20 mouse cellular contexts compared by ENCODE assay signal in genomic region chr3:61035633-61036032, GRCm38 (mm10). TPM values are rescaled to one million over a fixed set of nuclear protein-coding genes. Genes with fewer than 3 reads are reported as not detected.
A peak's percentile ranks its signal among the peaks of the same experiment; 100 is the strongest.
DNase-seq lines count a peak whose midpoint lies in the region; ATAC-seq and TF ChIP-seq lines count a peak whose summit lies in the region.
"Had no signal": no experiment of that assay in that cellular context is flagged by ENCODE, and none has a peak within 500 bp of the region (broad histone marks: within the 10 kb centered on the region; RNA-seq: fewer than 3 reads in every experiment).

No protein-coding gene starts in this region.

- H3K4me3 ChIP-seq in stomach, postnatal 0 days (ENCODE audit: low read depth, low read length): no peak overlapping the region
- H3K4me3 ChIP-seq: embryonic facial prominence, embryonic 13.5 days; gastrocnemius, adult 2 months; layer of hippocampus, adult 2 months; limb, embryonic 10.5 days had no signal

- H3K4me1 ChIP-seq in stomach, postnatal 0 days (replicated peaks; ENCODE audit: control insufficient read depth, insufficient read depth): no peaks in the 10 kb centered on the region
- H3K4me1 ChIP-seq: embryonic facial prominence, embryonic 13.5 days; limb, embryonic 10.5 days had no signal

- TF ChIP-seq CTCF in stomach, postnatal 0 days (IDR thresholded peaks at IDR 0.05; ENCODE audit: low read depth): no peak

- peak; percentile 79 for ATAC-seq in common myeloid progenitor, adult 5-6 weeks (replicated peaks; ENCODE audit: low read depth, poor library complexity, severe bottlenecking)
- ATAC-seq in granulocyte monocyte progenitor cell, adult 5-6 weeks (replicated peaks; ENCODE audit: poor library complexity, severe bottlenecking): peak; percentile 95
- ATAC-seq in stomach, postnatal 0 days (ENCODE audit: low FRiP score, low TSS enrichment): no peak; the same call in 1 of the 2 replicates
- ATAC-seq: activated CD4-positive, CD25-positive, alpha-beta regulatory T cell, adult 4 months; liver, postnatal 0 days had no signal

- WGBS in stomach, postnatal 0 days: 61% methylated on average over 5 of the region's 5 CpGs

- no peaks in the 10 kb centered on the region for H3K27me3 ChIP-seq in stomach, postnatal 0 days (ENCODE audit: control insufficient read depth, insufficient read depth, low read length)
- H3K27me3 ChIP-seq: embryonic facial prominence, embryonic 13.5 days had no signal

- peak; percentile 62 for DNase-seq in urinary bladder, postnatal 14 days (ENCODE audit: low spot score)
- no peak for DNase-seq in urinary bladder, postnatal 10 days (ENCODE audit: low spot score)
- DNase-seq in stomach, postnatal 0 days (ENCODE audit: low spot score): no peak
- DNase-seq in spleen, postnatal 4 days (ENCODE audit: low spot score in 2 of 2): no peak
- no peak for DNase-seq in neural tube, embryonic 10.5 days (ENCODE audit: extremely low spot score, low spot score)
- DNase-seq in left cerebral cortex, adult 9 months (ENCODE audit: low spot score in 2 of 2): no peak
- DNase-seq: adrenal gland, postnatal 10 days; cerebellum, adult 11 months; gastrocnemius, adult 2 months; kidney, adult 8-10 months; kidney, postnatal 14 days; liver, postnatal 0 days; lung, postnatal 14 days; thymus, adult 2 months had no signal

- H3K4me2 ChIP-seq in stomach, postnatal 0 days (replicated peaks; ENCODE audit: low read depth): no peak overlapping the region
- H3K4me2 ChIP-seq: embryonic facial prominence, embryonic 13.5 days had no signal

- no peak overlapping the region for H3K9ac ChIP-seq in stomach, postnatal 0 days (ENCODE audit: low read length)
- H3K9ac ChIP-seq: embryonic facial prominence, embryonic 13.5 days; liver, postnatal 0 days had no signal

- peak; percentile 26 for TF ChIP-seq EP300 in stomach, postnatal 0 days (optimal IDR thresholded peaks at IDR 0.05)

- no peaks in the 10 kb centered on the region for H3K36me3 ChIP-seq in stomach, postnatal 0 days (ENCODE audit: control insufficient read depth, insufficient read depth, low read length)
- H3K36me3 ChIP-seq: embryonic facial prominence, embryonic 13.5 days; limb, embryonic 10.5 days had no signal

- no peak overlapping the region for H3K27ac ChIP-seq in stomach, postnatal 0 days (replicated peaks)
- H3K27ac ChIP-seq: embryonic facial prominence, embryonic 13.5 days; gastrocnemius, adult 2 months; layer of hippocampus, adult 2 months; limb, embryonic 10.5 days had no signal

- H3K9me3 ChIP-seq in stomach, postnatal 0 days (ENCODE audit: control insufficient read depth, low read length): no peaks in the 10 kb centered on the region
- H3K9me3 ChIP-seq: embryonic facial prominence, embryonic 13.5 days; limb, embryonic 10.5 days had no signal

RNA-seq across cellular contexts. Expression of gene P2ry1, which starts 33.0 kb away (rescaled TPM):
- total RNA-seq in common myeloid progenitor, adult 5-6 weeks (2017): 13.8 and 22.4 TPM in 2 replicates
- total RNA-seq in granulocyte monocyte progenitor cell, adult 5-6 weeks (2014; fragmentation: Nextera tagmentation): 4.7 and 5.4 TPM in 2 replicates
- total RNA-seq in granulocyte monocyte progenitor cell, adult 5-6 weeks (2017): 6.2 and 7.6 TPM in 2 replicates
- 6.4 and 6.5 TPM in 2 replicates for polyA plus RNA-seq in stomach, postnatal 0 days (2015; fragmentation: Nextera tagmentation; extraction: Ambion mirVana)
